Mouse (Mus musculus): ENCODE results near the gene Abcg5.

Gene Abcg5

GRCm38 (mm10) chr17:84684284-84684683 lies 1.5 kb upstream of the Abcg5 start:
- no peak for DNase-seq

GRCm38 (mm10) chr17:84681670-84682069 lies 1.1 kb downstream of the Abcg5 start:
- DNase-seq, result no peak

- DNase-seq, result no peak
These were observed 5.2 kb downstream of the Abcg5 start for GRCm38 (mm10) chr17:84677595-84677994.

GRCm38 (mm10) chr17:84675951-84676366 lies 6.9 kb downstream of the Abcg5 start, which contains the start of gene Abcg8:
Gene Abcg8, plus strand, starts transcription at chr17:84676302.
- peak; percentile 68 for DNase-seq

GRCm38 (mm10) chr17:84675204-84675603 lies 7.6 kb downstream of the Abcg5 start:
- no peak for DNase-seq

- no peak for DNase-seq
These were observed 8.8 kb downstream of the Abcg5 start for GRCm38 (mm10) chr17:84674048-84674447.

GRCm38 (mm10) chr17:84672376-84673369 lies 10.1 kb downstream of the Abcg5 start:
- DNase-seq, result no peak

GRCm38 (mm10) chr17:84667848-84668247 lies 15.0 kb downstream of the Abcg5 start:
- no peak for DNase-seq

GRCm38 (mm10) chr17:84665691-84666090 lies 17.1 kb downstream of the Abcg5 start:
- peak; percentile 34 for DNase-seq

- DNase-seq, result no peak
These were observed 17.8 kb downstream of the Abcg5 start for GRCm38 (mm10) chr17:84665053-84665452.

GRCm38 (mm10) chr17:84658951-84659350 lies 23.9 kb downstream of the Abcg5 start:
- DNase-seq, result no peak

GRCm38 (mm10) chr17:84658195-84658594 lies 24.6 kb downstream of the Abcg5 start:
- DNase-seq, result peak; percentile 68

- DNase-seq, result peak; percentile 66
These were observed 25.0 kb downstream of the Abcg5 start for GRCm38 (mm10) chr17:84657782-84658181.

- DNase-seq, result no peak
These were observed 25.4 kb downstream of the Abcg5 start for GRCm38 (mm10) chr17:84657422-84657732.

- DNase-seq, result peak; percentile 55
These were observed 26.0 kb downstream of the Abcg5 start for GRCm38 (mm10) chr17:84656653-84657421.

GRCm38 (mm10) chr17:84656205-84656604 lies 26.6 kb downstream of the Abcg5 start:
- no peak for DNase-seq

- DNase-seq, result no peak
These were observed 29.3 kb downstream of the Abcg5 start for GRCm38 (mm10) chr17:84653544-84653943.

GRCm38 (mm10) chr17:84650302-84651017 lies 32.4 kb downstream of the Abcg5 start:
- DNase-seq, result no peak

- DNase-seq, result no peak
These were observed 35.2 kb downstream of the Abcg5 start for GRCm38 (mm10) chr17:84647630-84648029.

- no peak for DNase-seq
These were observed 36.3 kb downstream of the Abcg5 start for GRCm38 (mm10) chr17:84646477-84646876.

- DNase-seq, result peak; percentile 36
These were observed 36.9 kb downstream of the Abcg5 start for GRCm38 (mm10) chr17:84645894-84646293.

- no peak for DNase-seq
These were observed 37.7 kb downstream of the Abcg5 start for GRCm38 (mm10) chr17:84645119-84645518.
